Mouse (Mus musculus) adrenal gland, adult 10 weeks (tissue): ENCODE results near the gene Olfr955. TPM values are rescaled to one million over a fixed set of nuclear protein-coding genes. Genes with fewer than 3 reads are reported as not detected.

ENCODE experiments used
- polyA plus RNA-seq: library from polyadenylated mRNA; stranded (reverse); fragments of 350-450 nt; fragmentation: Illumina TruSeq; extraction: RNeasy Lipid Tissue Mini Kit (QIAGEN cat#74804); gene quantifications from one replicate; pipeline ENCODE4 v1.2.3, GENCODE M21; 2014; ENCODE audit warnings: low read depth, low replicate concordance

Olfr955 gene
- polyA plus RNA-seq: not detected

GRCm38 (mm10) chr9:39471844-39472243 is at the start of gene Olfr955:
TSS of gene Olfr955 (minus strand) at chr9:39471944.

GRCm38 (mm10) chr9:39515531-39515930 is 43.8 kb upstream of the Olfr955 start, which contains the start of gene Olfr957:
TSS of gene Olfr957 (minus strand) at chr9:39515809.

GRCm38 (mm10) chr9:39493895-39494294 is 22.2 kb upstream of the Olfr955 start, which contains the start of gene Olfr44:
TSS of gene Olfr44 (minus strand) at chr9:39493995.

GRCm38 (mm10) chr9:39456401-39456800 is 15.3 kb downstream of the Olfr955 start, which contains the start of gene Olfr954:
TSS of gene Olfr954 (plus strand) at chr9:39456701.

GRCm38 (mm10) chr9:39427048-39427447 is 44.7 kb downstream of the Olfr955 start, which contains the start of gene Olfr952:
TSS of gene Olfr952 (minus strand) at chr9:39427148.

Other genes with a start within 250 kb of the Olfr955 start
- not detected for gene Olfr1537, start 221.9 kb downstream of the Olfr955 start, polyA plus RNA-seq
- gene Olfr945, start 195.1 kb downstream of the Olfr955 start, polyA plus RNA-seq: not detected
- not detected for gene Olfr948, start 145.9 kb downstream of the Olfr955 start, polyA plus RNA-seq
- not detected for gene Olfr951, start 84.5 kb downstream of the Olfr955 start, polyA plus RNA-seq
- gene Olfr952, start 44.8 kb downstream of the Olfr955 start, polyA plus RNA-seq: not detected
- gene Olfr954, start 15.2 kb downstream of the Olfr955 start, polyA plus RNA-seq: not detected
- not detected for gene Olfr44, start 22.1 kb upstream of the Olfr955 start, polyA plus RNA-seq
- gene Olfr957, start 43.9 kb upstream of the Olfr955 start, polyA plus RNA-seq: not detected
- gene Olfr958, start 82.1 kb upstream of the Olfr955 start, polyA plus RNA-seq: not detected
- not detected for gene Olfr959, start 103.6 kb upstream of the Olfr955 start, polyA plus RNA-seq
- gene AW551984, start 132.5 kb upstream of the Olfr955 start, polyA plus RNA-seq: 27.7 TPM
- gene Olfr148, start 138.7 kb upstream of the Olfr955 start, polyA plus RNA-seq: not detected
- not detected for gene Olfr960, start 149.4 kb upstream of the Olfr955 start, polyA plus RNA-seq
- gene Olfr961, start 173.1 kb upstream of the Olfr955 start, polyA plus RNA-seq: not detected
- gene Olfr963, start 195.3 kb upstream of the Olfr955 start, polyA plus RNA-seq: not detected
- not detected for gene Olfr149, start 235.2 kb upstream of the Olfr955 start, polyA plus RNA-seq
- gene Olfr965, start 239.4 kb upstream of the Olfr955 start, polyA plus RNA-seq: not detected